ENCODE assay signal across 9 mouse cellular contexts in the genomic region with DNA sequence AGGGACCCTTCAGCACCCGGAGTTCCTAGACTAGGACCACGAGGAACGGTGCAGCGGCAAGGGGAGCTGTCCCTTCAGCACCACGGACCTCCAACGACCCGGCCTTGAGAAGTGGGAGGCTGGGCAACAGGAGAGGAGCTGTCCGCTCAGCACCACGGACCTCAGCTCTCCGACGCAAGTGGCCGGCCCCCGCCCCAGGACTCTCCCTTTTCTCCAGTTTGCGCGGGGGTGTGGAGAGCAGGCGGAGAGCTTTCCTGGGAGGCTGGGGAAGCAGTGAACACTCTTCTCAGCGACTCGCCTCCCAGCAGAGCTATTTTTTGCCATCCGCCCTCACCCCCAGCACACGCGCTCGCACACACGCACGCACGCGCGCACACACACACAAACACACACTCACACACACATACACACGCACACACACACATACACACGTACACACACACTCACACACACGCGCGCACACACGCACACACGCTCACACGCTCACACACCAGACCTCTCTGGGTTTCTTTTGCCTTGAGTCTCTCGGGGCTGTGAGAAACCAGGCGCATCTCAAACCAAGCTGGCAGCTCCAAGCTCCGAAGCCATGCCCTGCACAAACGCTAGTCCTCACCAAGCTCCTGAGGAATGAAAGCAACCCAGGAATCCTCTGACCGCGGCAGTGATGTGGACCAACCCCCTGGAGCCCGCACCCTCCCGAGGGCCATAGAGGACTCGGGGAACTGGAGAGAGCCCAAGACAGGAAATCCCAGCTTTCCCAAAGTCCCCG. TPM values are rescaled to one million over a fixed set of nuclear protein-coding genes. Genes with fewer than 3 reads are reported as not detected.
DNase-seq lines count a peak whose midpoint lies in the region; ATAC-seq lines count a peak whose summit lies in the region.
"Had no signal": no experiment of that assay in that cellular context is flagged by ENCODE, and none has a peak within 500 bp of the region (broad histone marks: within the 10 kb centered on the region; RNA-seq: fewer than 3 reads in every experiment).

No protein-coding gene starts in this region.

- no peak overlapping the region for H3K27ac ChIP-seq in hindbrain, embryonic 11.5 days (ENCODE audit: low read depth, low read length)
- H3K27ac ChIP-seq in lung, embryonic 16.5 days (ENCODE audit: low read length): no peak overlapping the region

- 10% methylated on average over 40 of the region's 45 CpGs for WGBS in hindbrain, embryonic 11.5 days
- 7% methylated on average over 43 of the region's 45 CpGs for WGBS in lung, embryonic 16.5 days

- H3K4me1 ChIP-seq in hindbrain, embryonic 11.5 days (replicated peaks; ENCODE audit: control insufficient read depth, insufficient read depth, low read length): no peaks in the 10 kb centered on the region
- peaks cover 2% of the 10 kb centered on the region; the same call in 1 of the 2 replicates for H3K4me1 ChIP-seq in lung, embryonic 16.5 days (replicated peaks; ENCODE audit: control insufficient read depth, insufficient read depth, low read length)

- H3K4me2 ChIP-seq in hindbrain, embryonic 11.5 days (replicated peaks; ENCODE audit: low read depth, low read length): peak overlapping the region; percentile 41
- peak overlapping the region; percentile 35; the same call in 1 of the 2 replicates for H3K4me2 ChIP-seq in lung, embryonic 16.5 days (ENCODE audit: low read depth, low read length)

- peak overlapping the region; percentile 28 for H3K4me3 ChIP-seq in hindbrain, embryonic 11.5 days (ENCODE audit: low read depth, low read length)
- no peak overlapping the region for H3K4me3 ChIP-seq in lung, embryonic 16.5 days (ENCODE audit: low read length)
- H3K4me3 ChIP-seq: erythroblast, embryonic 14.5 days had no signal

- peaks cover 3% of the 10 kb centered on the region; the same call in 1 of the 2 replicates for H3K27me3 ChIP-seq in hindbrain, embryonic 11.5 days (ENCODE audit: control insufficient read depth, insufficient read depth, low read length)
- H3K27me3 ChIP-seq in lung, embryonic 16.5 days (ENCODE audit: control insufficient read depth, insufficient read depth, low read depth, low read length): no peaks in the 10 kb centered on the region; the same call in 1 of the 2 replicates

- DNase-seq in MN1 (ENCODE audit: low spot score): peak; percentile 75
- DNase-seq in cerebellum, adult 9-11 months: peak; percentile 9
- peak; percentile 59 to 70 for DNase-seq in frontal cortex, postnatal 14 days (ENCODE audit: low spot score in 2 of 2)
- DNase-seq in hindbrain, embryonic 11.5 days (ENCODE audit: low spot score): peak; percentile 94
- peak; percentile 49 for DNase-seq in layer of hippocampus, adult 9-10 months (ENCODE audit: low spot score)
- peak; percentile 94 for DNase-seq in ovary, postnatal 14 days (ENCODE audit: low spot score)
- peak; percentile 83 for DNase-seq in thymus, postnatal 14 days

- no peaks in the 10 kb centered on the region for H3K36me3 ChIP-seq in hindbrain, embryonic 11.5 days (ENCODE audit: control insufficient read depth, insufficient read depth, low read length)
- H3K36me3 ChIP-seq in lung, embryonic 16.5 days (ENCODE audit: control insufficient read depth, insufficient read depth, low read length): no peaks in the 10 kb centered on the region

- no peak overlapping the region; the same call in 1 of the 2 replicates for H3K9ac ChIP-seq in hindbrain, embryonic 11.5 days (ENCODE audit: low read depth, low read length)
- H3K9ac ChIP-seq in lung, embryonic 16.5 days (ENCODE audit: low read length): no peak overlapping the region

- H3K9me3 ChIP-seq in hindbrain, embryonic 11.5 days (ENCODE audit: control insufficient read depth, low read length): no peaks in the 10 kb centered on the region
- H3K9me3 ChIP-seq in lung, embryonic 16.5 days (ENCODE audit: control insufficient read depth, low read length): no peaks in the 10 kb centered on the region

- ATAC-seq in hindbrain, embryonic 11.5 days (ENCODE audit: low FRiP score): peak; percentile 71
- peak; percentile 94 for ATAC-seq in lung, embryonic 16.5 days (ENCODE audit: low read depth)

RNA-seq across cellular contexts. Expression of gene Cacng3, which starts 0.8 kb away (rescaled TPM):
- polyA plus RNA-seq in hindbrain, embryonic 11.5 days (2014; fragmentation: Nextera tagmentation; extraction: Ambion mirVana): 1.9 and 2.1 TPM in 2 replicates
- 0.14 and 0.47 TPM in 2 replicates for polyA plus RNA-seq in lung, embryonic 16.5 days (2015; fragmentation: Nextera tagmentation; extraction: Ambion mirVana)
- polyA plus RNA-seq: erythroblast, embryonic 14.5 days had no signal

Comparison
In these comparisons a context has a peak if more than half of its experiments do, and no peak if none do; other contexts are left out.
1. DNase-seq: peak in every context shown above with its lines; median percentile 94 in hindbrain, embryonic 11.5 days; 94 in ovary, postnatal 14 days; 83 in thymus, postnatal 14 days; 75 in MN1; 64 in frontal cortex, postnatal 14 days; 49 in layer of hippocampus, adult 9-10 months; 9 in cerebellum, adult 9-11 months.